Comparison of ENCODE assay signal across 28 mouse cellular contexts in the genomic region with DNA sequence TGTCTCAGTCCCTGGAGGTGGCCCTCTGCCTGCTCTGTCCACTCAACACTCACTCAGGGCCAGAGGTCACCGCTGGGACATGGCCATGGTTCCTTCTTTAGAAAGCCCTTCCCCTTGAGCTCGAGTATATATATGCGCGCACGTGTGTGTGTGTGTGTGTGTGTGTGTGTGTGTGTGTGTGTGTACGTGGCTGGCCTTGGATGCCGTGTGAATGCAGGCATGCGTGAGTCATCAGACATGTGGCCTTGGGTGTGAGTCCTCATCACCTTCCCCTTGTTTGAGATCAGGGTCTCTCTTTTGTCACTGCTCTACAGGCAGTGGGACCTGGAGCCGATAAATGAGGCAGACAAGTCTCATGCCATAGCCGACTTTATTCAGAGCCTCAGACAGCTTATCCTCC. TPM values are rescaled to one million over a fixed set of nuclear protein-coding genes. Genes with fewer than 3 reads are reported as not detected.
A peak's percentile ranks its signal among the peaks of the same experiment; 100 is the strongest.
DNase-seq lines count a peak whose midpoint lies in the region; TF ChIP-seq lines count a peak whose summit lies in the region.
"Had no signal": no experiment of that assay in that cellular context is flagged by ENCODE, and none has a peak within 500 bp of the region (broad histone marks: within the 10 kb centered on the region; RNA-seq: fewer than 3 reads in every experiment).

No protein-coding gene starts in this region.

- H3K4me1 ChIP-seq in thymus, adult 2 months (replicated peaks; ENCODE audit: control insufficient read depth, insufficient read depth, low read length) = peaks cover 37% of the 10 kb centered on the region
- H3K4me1 ChIP-seq: hindbrain, embryonic 15.5 days; midbrain, embryonic 15.5 days; neural tube, embryonic 15.5 days had no signal

- H3K4me3 ChIP-seq in thymus, adult 2 months (ENCODE audit: control insufficient read depth, insufficient read depth, low read length) = no peak overlapping the region
- H3K4me3 ChIP-seq in macrophage (ENCODE audit: inconsistent target) = no peak overlapping the region
- H3K4me3 ChIP-seq: heart, embryonic 12.5 days; hindbrain, embryonic 10.5 days; hindbrain, embryonic 15.5 days; liver, embryonic 13.5 days; midbrain, embryonic 15.5 days; neural tube, embryonic 15.5 days had no signal

- H3K27me3 ChIP-seq in thymus, adult 2 months (ENCODE audit: control insufficient read depth, insufficient read depth, low read length) = no peaks in the 10 kb centered on the region
- H3K27me3 ChIP-seq: hindbrain, embryonic 15.5 days; liver, embryonic 13.5 days; midbrain, embryonic 15.5 days; neural tube, embryonic 15.5 days had no signal

- DNase-seq in adrenal gland, adult (ENCODE audit: inconsistent age in 2 of 2, low spot score in 1 of 2) = peak; percentile 54 to 78
- DNase-seq in adrenal gland, postnatal 4 days (ENCODE audit: low spot score in 2 of 2) = no peak
- no peak for DNase-seq in thymus, adult 2 months
- no peak for DNase-seq in thymus, postnatal 0 days (ENCODE audit: low spot score)
- peak; percentile 57 for DNase-seq in adrenal gland, postnatal 10 days
- no peak for DNase-seq in ovary, adult 18-20 months (ENCODE audit: low spot score)
- DNase-seq: cerebellum, adult 11 months; cerebellum, adult 9-10 months; cerebellum, postnatal 36 days; gastrocnemius, postnatal 25 days; heart, adult 18-20 months; kidney, adult 2 months; kidney, postnatal 4 days; left cerebral cortex, postnatal 4 days; liver, embryonic 13.5 days; lung, adult 2 months; lung, postnatal 10 days; right cerebral cortex, postnatal 25 days; spleen, adult 18-20 months had no signal

- no peaks in the 10 kb centered on the region for H3K79me2 ChIP-seq in macrophage (ENCODE audit: inconsistent target)

- no peak for TF ChIP-seq CTCF in thymus, adult 2 months (IDR thresholded peaks at IDR 0.05; ENCODE audit: borderline replicate concordance, control insufficient read depth, extremely low read depth, insufficient read depth, low read length, poor library complexity)

- 91% methylated on average over 10 of the region's 10 CpGs for WGBS in thymus, adult 2 months
- WGBS in macrophage (ENCODE audit: missing documents) = 79% methylated on average over 9 of the region's 10 CpGs

- TF ChIP-seq POLR2A in thymus, adult 2 months (IDR thresholded peaks at IDR 0.05; ENCODE audit: control insufficient read depth, extremely low read depth, insufficient read depth, low read length, poor library complexity) = no peak

- peak overlapping the region; percentile 64 for H3K27ac ChIP-seq in thymus, adult 2 months (ENCODE audit: control insufficient read depth, insufficient read depth, low read length)
- H3K27ac ChIP-seq in macrophage = 0 out of 2 replicates have a peak overlapping the region, but pooled peaks have one; percentile 1
- H3K27ac ChIP-seq: hindbrain, embryonic 10.5 days; hindbrain, embryonic 15.5 days; kidney, postnatal 0 days; liver, embryonic 13.5 days; midbrain, embryonic 15.5 days; neural tube, embryonic 15.5 days had no signal

- peaks cover 12% of the 10 kb centered on the region; the same call in 1 of the 2 replicates for H3K36me3 ChIP-seq in thymus, adult 2 months (ENCODE audit: control insufficient read depth, insufficient read depth, low read length)
- peaks cover 72% of the 10 kb centered on the region for H3K36me3 ChIP-seq in macrophage (ENCODE audit: inconsistent target)

RNA-seq across cellular contexts. Expression of gene Cutc, which starts 29.3 kb away (rescaled TPM):
- 10 to 100 TPM; 14.1 to 15.3 TPM for total RNA-seq in adrenal gland, postnatal 4 days (2021)
- 5.4 and 5.5 TPM in 2 replicates for polyA plus RNA-seq in thymus, adult 2 months (2012; rRNA removed)
- 25.4 and 26.5 TPM in 2 replicates for polyA plus RNA-seq in thymus, postnatal 0 days (2015; fragmentation: Nextera tagmentation; extraction: Ambion mirVana)
- total RNA-seq in adrenal gland, postnatal 10 days (2021) = 10 to 100 TPM; 15.7 to 18.7 TPM
- 10 to 100 TPM in 11 of 26 experiments, 1 to 10 TPM in 15; 2.7 to 23.5 (median 9.5) TPM for total RNA-seq in macrophage (2018; cell fraction: chromatin; rRNA removed)
- 10 to 100 TPM; 12.9 to 28.2 (median 20.6) TPM for total RNA-seq in macrophage (2018; cell fraction: cytosol; rRNA removed)
- total RNA-seq in macrophage (2018; cell fraction: nucleus; rRNA removed) = 10 to 100 TPM in 15 of 26 experiments, 1 to 10 TPM in 11; 5.2 to 18.8 (median 10.9) TPM
- 15.4 to 18.3 TPM (median 16.2 TPM) in 3 replicates for polyA plus RNA-seq in macrophage (2018)

RNA-seq across cellular contexts. Expression of gene Cox15, which starts 29.3 kb away (rescaled TPM):
- 10 to 100 TPM; 41.0 to 45.9 TPM for total RNA-seq in adrenal gland, postnatal 4 days (2021)
- polyA plus RNA-seq in thymus, adult 2 months (2012; rRNA removed) = 17.3 and 17.4 TPM in 2 replicates
- 8.7 and 9.8 TPM in 2 replicates for polyA plus RNA-seq in thymus, postnatal 0 days (2015; fragmentation: Nextera tagmentation; extraction: Ambion mirVana)
- 10 to 100 TPM; 34.9 to 44.9 TPM for total RNA-seq in adrenal gland, postnatal 10 days (2021)
- 10 to 100 TPM in 20 of 26 experiments, 1 to 10 TPM in 6; 2.3 to 27.7 (median 16.0) TPM for total RNA-seq in macrophage (2018; cell fraction: chromatin; rRNA removed)
- total RNA-seq in macrophage (2018; cell fraction: cytosol; rRNA removed) = 10 to 100 TPM; 11.0 to 21.2 (median 18.0) TPM
- 10 to 100 TPM in 21 of 26 experiments, 1 to 10 TPM in 5; 6.3 to 24.0 (median 16.4) TPM for total RNA-seq in macrophage (2018; cell fraction: nucleus; rRNA removed)
- 14.3 to 15.8 TPM (median 15.3 TPM) in 3 replicates for polyA plus RNA-seq in macrophage (2018)

RNA-seq across cellular contexts. Expression of gene Entpd7, which starts 34.0 kb away (rescaled TPM):
- 10 to 100 TPM; 20.9 to 24.6 TPM for total RNA-seq in adrenal gland, postnatal 4 days (2021)
- polyA plus RNA-seq in thymus, adult 2 months (2012; rRNA removed) = 8.8 and 10.1 TPM in 2 replicates
- polyA plus RNA-seq in thymus, postnatal 0 days (2015; fragmentation: Nextera tagmentation; extraction: Ambion mirVana) = 8.9 and 11.2 TPM in 2 replicates
- 10 to 100 TPM; 14.2 to 15.5 TPM for total RNA-seq in adrenal gland, postnatal 10 days (2021)
- 100 to 1,000 TPM in 8 of 26 experiments, 10 to 100 TPM in 18; 43.2 to 234 (median 67.2) TPM for total RNA-seq in macrophage (2018; cell fraction: chromatin; rRNA removed)
- total RNA-seq in macrophage (2018; cell fraction: cytosol; rRNA removed) = 10 to 100 TPM; 20.1 to 45.4 (median 27.3) TPM
- 100 to 1,000 TPM in 3 of 26 experiments, 10 to 100 TPM in 23; 37.0 to 129 (median 58.1) TPM for total RNA-seq in macrophage (2018; cell fraction: nucleus; rRNA removed)
- polyA plus RNA-seq in macrophage (2018) = 10.2 to 14.7 TPM (median 11.2 TPM) in 3 replicates

RNA-seq across cellular contexts. Expression of gene Slc25a28, which starts 48.8 kb away (rescaled TPM):
- total RNA-seq in adrenal gland, postnatal 4 days (2021) = 10 to 100 TPM; 82.6 to 93.9 TPM
- polyA plus RNA-seq in thymus, adult 2 months (2012; rRNA removed) = 80.5 and 88.7 TPM in 2 replicates
- polyA plus RNA-seq in thymus, postnatal 0 days (2015; fragmentation: Nextera tagmentation; extraction: Ambion mirVana) = 17.1 and 19.3 TPM in 2 replicates
- total RNA-seq in adrenal gland, postnatal 10 days (2021) = 10 to 100 TPM; 54.9 to 59.2 TPM
- 100 to 1,000 TPM in 10 of 26 experiments, 10 to 100 TPM in 16; 71.5 to 154 (median 97.6) TPM for total RNA-seq in macrophage (2018; cell fraction: chromatin; rRNA removed)
- total RNA-seq in macrophage (2018; cell fraction: cytosol; rRNA removed) = 10 to 100 TPM; 15.5 to 21.5 (median 18.2) TPM
- 100 to 1,000 TPM in 9 of 26 experiments, 10 to 100 TPM in 17; 54.9 to 146 (median 94.1) TPM for total RNA-seq in macrophage (2018; cell fraction: nucleus; rRNA removed)
- polyA plus RNA-seq in macrophage (2018) = 16.2 to 24.8 TPM (median 23.2 TPM) in 3 replicates

RNA-seq across cellular contexts. Expression of gene Abcc2, which starts 58.5 kb away (rescaled TPM):
- total RNA-seq in adrenal gland, postnatal 4 days (2021) = 1 to 10 TPM; 2.6 to 9.8 TPM
- 0.46 and 1.1 TPM in 2 replicates for polyA plus RNA-seq in thymus, adult 2 months (2012; rRNA removed)
- not detected in 2 replicates for polyA plus RNA-seq in thymus, postnatal 0 days (2015; fragmentation: Nextera tagmentation; extraction: Ambion mirVana)
- 10 to 100 TPM; 10.9 to 25.0 TPM for total RNA-seq in adrenal gland, postnatal 10 days (2021)
- total RNA-seq in macrophage (2018; cell fraction: chromatin; rRNA removed) = 1 to 10 TPM in 5 of 26 experiments, under 1 TPM in 12, not detected in 9; 0.06 to 4.8 (median 0.53) TPM
- total RNA-seq in macrophage (2018; cell fraction: cytosol; rRNA removed) = under 1 TPM in 17 of 26 experiments, not detected in 9; under 0.01 to 0.28 (median 0.07) TPM
- total RNA-seq in macrophage (2018; cell fraction: nucleus; rRNA removed) = under 1 TPM in 19 of 26 experiments, not detected in 7; 0.05 to 0.52 (median 0.17) TPM
- polyA plus RNA-seq in macrophage (2018) = 0.04 TPM in 2 of 3 replicates, not detected in the other
- total RNA-seq: gastrocnemius, postnatal 25 days; heart, adult 18-20 months had no signal
- polyA plus RNA-seq: forebrain, embryonic 14.5 days; heart, postnatal 0 days; hindbrain, embryonic 10.5 days had no signal

Comparison
In these comparisons a context has a peak if more than half of its experiments do, and no peak if none do; other contexts are left out.
1. DNase-seq: peak in adrenal gland, adult (2 of 2) and adrenal gland, postnatal 10 days (single experiment); none in adrenal gland, postnatal 4 days (0 of 2), thymus, adult 2 months (single experiment), thymus, postnatal 0 days (single experiment) and ovary, adult 18-20 months (single experiment).